In genomic region chr10:128458719-128459408, GRCm38 (mm10) we compare ENCODE assay signal across 8 mouse cellular contexts. TPM values are rescaled to one million over a fixed set of nuclear protein-coding genes. Genes with fewer than 3 reads are reported as not detected.
DNase-seq lines count a peak whose midpoint lies in the region; ATAC-seq and TF ChIP-seq lines count a peak whose summit lies in the region.

Gene Smarcc2 (plus strand): TSS chr10:128459248.

- peak; percentile 59 for ATAC-seq in activated CD4-positive, CD25-positive, alpha-beta regulatory T cell, adult 4 months
- peak; percentile 80 for ATAC-seq in megakaryocyte, adult 5-6 weeks (ENCODE audit: poor library complexity, severe bottlenecking)

- DNase-seq in gastrocnemius, postnatal 10 days = peak; percentile 91
- DNase-seq in induced T-regulatory cell, adult 2 months (ENCODE audit: low read depth) = peak; percentile 89
- DNase-seq in left cerebral cortex, adult 8-10 months (ENCODE audit: low spot score in 2 of 2) = peak; percentile 54 to 59
- DNase-seq in right cerebral cortex, adult 18-20 months = peak; percentile 85
- DNase-seq in urinary bladder, postnatal 10 days (ENCODE audit: low spot score) = peak; percentile 68

- no peak for TF ChIP-seq POLR2A in cortical plate, adult 2 months (IDR thresholded peaks at IDR 0.05; ENCODE audit: extremely low read depth, insufficient read depth, low read length)

- no peak for TF ChIP-seq CTCF in cortical plate, adult 2 months (IDR thresholded peaks at IDR 0.05; ENCODE audit: extremely low read depth, insufficient read depth, low read length)

- H3K4me1 ChIP-seq in cortical plate, adult 2 months (ENCODE audit: control insufficient read depth, insufficient read depth, low read length) = peaks cover 8% of the 10 kb centered on the region; the same call in 1 of the 2 replicates

- H3K4me3 ChIP-seq in cortical plate, adult 2 months (ENCODE audit: insufficient read depth, low read length) = peak within 1 kb of the TSS; percentile 86

- H3K27ac ChIP-seq in cortical plate, adult 2 months (ENCODE audit: insufficient read depth, low read length) = peak within 1 kb of the TSS; percentile 80

RNA-seq across cellular contexts. Expression of gene Smarcc2, which starts in this region (rescaled TPM):
- polyA plus RNA-seq in activated CD4-positive, CD25-positive, alpha-beta regulatory T cell, adult 4 months (2017; shearing (Covaris generic)) = 10 to 100 TPM; 53.8 to 54.8 TPM
- polyA plus RNA-seq in cortical plate, adult 2 months (2012; rRNA removed) = 209 and 223 TPM in 2 replicates
- 10 to 100 TPM; 47.0 to 62.8 TPM for total RNA-seq in gastrocnemius, postnatal 10 days (2021)
- total RNA-seq in left cerebral cortex, adult 8-10 months (2022) = 100 to 1,000 TPM; 262 to 275 (median 268) TPM
- total RNA-seq in megakaryocyte, adult 5-6 weeks (2015) = 73.1 and 82.3 TPM in 2 replicates
- total RNA-seq in megakaryocyte, adult 5-6 weeks (2017) = 63.1 and 78.4 TPM in 2 replicates

Comparison
In these comparisons a context has a peak if more than half of its experiments do, and no peak if none do; other contexts are left out.
1. Peak in every context shown above with its lines: DNase-seq, ATAC-seq, H3K4me3 ChIP-seq and H3K27ac ChIP-seq.